Mouse (Mus musculus) brain, embryonic 14.5 days (tissue): ENCODE data around the gene Tasp1. TPM values are rescaled to one million over a fixed set of nuclear protein-coding genes. Genes with fewer than 3 reads are reported as not detected.
"Not testable (repeated sequence)": the region's sequence is repeated elsewhere in the genome, so short reads cannot be mapped to it uniquely, and the experiment has no call there.

ENCODE experiments used
- DNase-seq: peaks from one replicate; pipeline ENCODE4 v3.0.0-alpha.2; 2011; ENCODE audit warnings: low read depth
- CTCF ChIP-seq: fragments of 200-500 bp; IDR thresholded peaks from 2 replicates; pipeline ENCODE4 v1.5.1; 2012; ENCODE audit warnings: inconsistent platforms, mild to moderate bottlenecking, moderate library complexity, borderline replicate concordance; ENCODE audit not compliant: insufficient read depth, insufficient read length; ENCODE audit errors: extremely low read depth
- POLR2A ChIP-seq: fragments of 200-500 bp; IDR thresholded peaks from 2 replicates; pipeline ENCODE4 v1.6.1; 2012; ENCODE audit warnings: mild to moderate bottlenecking, inconsistent platforms, borderline replicate concordance; ENCODE audit not compliant: poor library complexity, insufficient read depth, insufficient read length, severe bottlenecking; ENCODE audit errors: extremely low read depth
- polyA plus RNA-seq: library from polyadenylated mRNA; depleted of rRNA; stranded (reverse); fragments of >200 nt; gene quantifications from 2 replicates; pipeline ENCODE4 v1.2.3, GENCODE M21; 2012

Gene Tasp1
- polyA plus RNA-seq, 1 experiment: 9.2 TPM

DNA sequence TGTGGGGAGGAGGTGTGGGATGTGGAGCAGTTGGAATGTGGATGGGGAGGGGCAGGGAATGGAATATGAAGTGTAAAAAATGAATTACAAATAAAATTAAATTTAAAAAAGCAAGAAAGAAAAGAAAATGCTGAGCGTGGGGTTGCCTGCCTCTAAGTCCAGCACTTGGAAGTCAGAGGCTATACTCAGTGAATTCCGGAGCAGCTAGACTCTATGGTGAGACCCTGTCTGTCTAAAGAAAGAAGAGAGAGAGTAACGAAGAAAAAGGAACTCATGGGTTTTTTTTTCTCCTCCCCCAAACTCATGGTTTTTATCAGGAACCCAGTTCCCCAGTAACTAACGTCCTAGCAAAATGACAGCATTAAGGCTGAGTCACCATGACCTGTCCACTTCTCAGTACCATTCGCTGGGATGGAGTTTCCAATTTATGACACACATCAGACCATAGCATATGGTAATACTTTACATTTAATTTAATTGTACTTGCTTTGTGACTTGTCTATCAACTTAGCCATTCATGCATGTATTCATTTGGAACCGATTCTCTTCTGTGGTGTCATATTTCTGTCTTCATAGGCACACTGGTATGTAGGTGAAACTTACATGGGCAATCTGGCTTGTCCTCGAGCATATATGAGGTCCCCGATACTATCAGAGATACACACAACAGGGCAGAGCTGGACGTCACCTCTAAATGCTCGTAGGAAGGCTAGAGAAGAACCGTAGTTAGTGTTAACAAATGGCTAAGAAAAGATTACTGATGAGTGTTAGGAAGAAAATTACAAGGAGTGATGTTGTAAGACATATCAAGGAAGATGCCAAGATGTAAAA lies 14.4 kb upstream of the Tasp1 start:
- TF ChIP-seq POLR2A (no peak), CTCF (no peak)
- no peak for DNase-seq

DNA sequence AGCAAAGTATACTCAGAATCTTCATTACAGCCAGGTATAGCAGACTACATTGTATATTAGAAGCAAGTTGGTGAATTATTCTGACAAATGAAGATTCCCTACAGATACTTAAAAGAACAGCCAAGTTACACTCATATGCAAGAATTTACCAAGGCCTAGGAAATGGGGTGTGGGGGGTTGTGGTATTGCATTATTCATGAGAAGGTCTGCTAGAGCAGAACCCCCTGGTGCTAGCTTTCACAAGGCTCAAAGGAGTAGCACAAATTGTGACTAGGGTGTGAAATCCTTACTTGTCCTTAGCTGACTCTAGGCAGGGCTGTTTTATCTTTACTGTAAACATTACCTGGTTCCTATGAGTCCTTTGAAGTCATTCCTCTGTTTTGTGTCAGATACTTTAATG lies 12.7 kb upstream of the Tasp1 start:
- not testable (repeated sequence) for DNase-seq

DNA sequence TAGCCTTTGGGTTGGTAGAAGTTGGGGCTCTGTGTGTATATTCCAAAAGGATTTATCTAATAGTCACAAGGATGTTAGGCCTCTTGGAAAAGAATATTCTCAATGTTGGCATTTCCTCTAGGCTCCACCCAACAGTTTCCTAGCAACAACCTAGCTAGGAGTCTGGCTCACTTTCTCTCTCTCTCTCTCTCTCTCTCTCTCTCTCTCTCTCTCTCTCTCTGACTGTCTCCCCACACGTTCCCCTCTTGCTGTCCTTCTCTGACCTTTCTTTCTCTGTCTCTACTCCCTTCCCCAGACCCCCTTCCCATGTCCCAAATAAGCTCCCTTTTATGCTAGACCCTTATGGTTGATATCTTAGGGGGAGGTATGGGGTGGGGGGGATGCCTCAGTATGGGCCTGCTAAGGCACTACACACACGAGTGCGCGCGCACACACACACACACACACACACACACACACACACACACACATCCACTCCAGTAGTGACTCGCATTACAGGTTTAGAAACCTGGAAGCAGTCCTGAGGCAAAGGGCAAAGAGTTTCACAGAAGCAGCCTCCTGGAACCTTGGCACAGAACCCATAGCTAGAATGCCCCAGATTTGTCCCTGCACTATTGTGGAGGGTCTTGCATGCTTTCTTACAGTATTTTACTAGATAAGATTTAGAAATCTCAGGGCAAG lies 12.1 kb upstream of the Tasp1 start:
- DNase-seq: no peak
- TF ChIP-seq POLR2A (no peak), CTCF (no peak)

DNA sequence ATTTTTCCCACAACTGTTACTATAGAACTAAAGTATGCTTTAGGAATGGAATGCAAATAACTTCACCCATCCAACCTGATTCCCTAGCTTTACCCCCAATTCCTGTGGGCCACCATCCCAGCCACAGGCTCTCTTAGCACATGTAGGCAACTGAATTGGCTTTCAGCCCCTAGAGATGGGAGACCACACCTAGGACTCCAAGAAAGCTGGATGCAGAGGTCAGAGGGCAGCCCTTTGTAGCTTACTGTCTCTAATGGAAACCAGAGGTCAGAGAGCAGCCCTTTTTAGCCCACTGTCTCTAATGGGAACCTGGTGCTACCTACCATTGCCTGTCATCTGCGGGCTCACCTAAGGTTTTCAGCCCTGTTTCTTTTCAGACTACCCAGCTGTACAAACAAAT lies 10.9 kb upstream of the Tasp1 start:
- TF ChIP-seq CTCF (no peak), POLR2A (no peak)

DNA sequence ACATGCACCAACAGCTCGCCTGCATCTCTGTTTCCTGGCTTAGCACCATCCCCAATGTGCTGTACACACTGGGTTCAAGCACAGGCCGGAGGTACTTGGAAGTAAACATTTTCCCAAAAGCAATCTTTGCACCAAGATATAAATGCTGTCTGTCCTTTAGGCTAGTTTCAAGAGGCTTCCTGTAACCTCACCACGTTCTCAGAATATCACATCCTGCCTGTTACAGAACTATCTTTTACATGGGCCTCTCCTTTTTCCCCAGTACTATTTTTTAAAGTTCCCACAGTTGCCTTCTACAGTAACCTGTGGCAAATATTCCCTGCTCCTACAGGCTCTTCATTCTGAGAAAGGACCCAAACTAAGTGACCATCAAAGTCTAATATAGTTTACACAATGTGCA lies 8.5 kb upstream of the Tasp1 start:
- TF ChIP-seq POLR2A (no peak), CTCF (no peak)
- DNase-seq: no peak

More for the DNA sequence above, 10.9 kb upstream of the Tasp1 start:
- no peak for DNase-seq

DNA sequence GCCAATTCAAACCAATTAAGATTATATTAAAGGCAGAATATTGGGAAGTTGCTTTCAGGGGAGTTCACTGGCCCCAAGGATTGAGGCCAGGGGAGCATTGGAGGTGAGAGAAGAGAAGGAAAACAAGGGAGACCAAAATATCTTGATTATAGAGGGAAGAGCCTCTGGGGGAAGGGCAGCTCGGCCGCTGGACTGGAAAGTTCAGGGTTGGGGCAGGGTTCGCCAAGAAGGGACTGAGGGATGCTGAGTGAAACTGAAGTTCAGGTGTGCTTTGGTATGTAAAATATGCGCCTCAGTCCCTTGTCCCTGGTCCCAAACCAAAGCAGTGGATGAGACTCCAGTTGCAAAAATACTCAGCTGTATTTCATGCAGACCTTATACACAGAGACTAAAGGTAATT lies 911 bp upstream of the Tasp1 start:
- DNase-seq: no peak

DNA sequence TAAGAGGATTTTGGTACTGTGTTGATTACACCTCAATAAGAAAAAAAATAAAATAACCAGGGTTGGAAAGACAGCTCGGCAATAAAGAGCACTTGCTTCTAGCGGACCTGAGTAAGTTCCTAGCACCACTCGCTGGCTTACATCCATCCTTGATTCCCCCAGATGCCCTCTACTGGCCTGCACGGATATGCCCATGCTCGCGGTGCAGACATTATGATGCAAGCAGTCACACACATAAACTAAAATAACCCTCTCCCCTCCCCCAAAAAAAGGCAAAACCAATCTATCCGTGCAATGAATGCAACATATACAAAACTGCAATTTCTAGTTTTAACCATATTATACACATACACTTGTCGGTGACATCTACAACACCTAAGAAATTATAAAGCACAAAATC lies 929 bp downstream of the Tasp1 start:
- TF ChIP-seq CTCF (0 out of 2 replicates have a peak, but pooled peaks have one; percentile 18), POLR2A (no peak)
- DNase-seq: peak; percentile 13

More for the DNA sequence above, 911 bp upstream of the Tasp1 start:
- TF ChIP-seq CTCF (no peak), POLR2A (no peak)

DNA sequence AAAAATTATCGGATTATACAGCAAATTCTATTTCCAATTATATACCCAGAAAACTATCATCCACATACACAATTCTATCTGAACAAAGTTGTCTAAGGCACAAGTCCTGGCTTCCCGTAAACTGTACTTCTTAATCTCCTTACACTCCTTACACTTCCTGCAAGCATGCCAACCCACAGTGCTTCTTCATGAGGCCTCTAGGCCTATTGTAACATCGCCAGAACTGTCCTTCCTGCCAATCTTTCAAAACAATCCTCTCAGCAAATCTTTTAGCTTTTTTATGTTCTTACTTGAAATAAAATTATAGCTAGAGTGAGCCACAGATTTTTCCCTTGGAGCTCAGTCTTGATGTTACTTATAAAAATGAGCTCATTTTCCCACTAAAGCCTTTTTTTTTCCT lies 5.1 kb downstream of the Tasp1 start:
- DNase-seq: no peak
- TF ChIP-seq POLR2A: no peak
- TF ChIP-seq CTCF: no peak

DNA sequence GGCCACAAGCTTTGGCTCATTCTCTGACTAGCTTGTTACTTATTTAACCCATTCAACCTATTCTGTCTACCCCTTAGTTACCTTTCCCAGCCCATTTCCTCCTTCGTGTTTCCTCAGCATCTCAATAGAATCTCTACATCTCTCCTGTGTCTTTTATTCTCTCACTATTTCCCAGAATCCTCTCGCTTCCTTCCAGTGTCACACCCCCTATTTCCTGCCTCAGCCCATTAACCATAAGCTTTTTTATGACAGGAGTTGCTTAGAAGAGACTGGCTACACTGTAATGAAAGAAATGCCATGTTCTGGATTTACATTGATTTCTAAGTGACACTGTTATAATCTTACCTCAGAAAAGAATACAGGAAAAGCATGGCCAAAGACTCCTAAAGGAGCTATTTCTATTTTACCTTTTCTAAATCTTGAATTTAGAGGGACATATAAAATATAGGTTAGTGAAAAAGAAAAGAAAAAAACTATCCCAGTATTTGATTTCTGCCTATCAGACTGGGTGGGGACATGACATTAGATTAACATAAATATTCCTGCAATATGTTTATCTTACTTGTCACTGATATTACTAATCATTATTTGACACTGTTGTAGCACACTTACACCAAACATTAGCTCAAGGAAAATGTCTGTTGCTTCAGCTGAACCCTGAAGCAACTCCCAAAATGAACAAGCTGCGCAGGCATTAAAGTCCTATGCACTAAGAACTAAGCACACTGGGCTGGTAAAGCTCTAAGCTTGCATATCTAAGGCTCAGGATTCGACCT lies 6.3 kb downstream of the Tasp1 start:
- TF ChIP-seq CTCF: no peak
- TF ChIP-seq POLR2A: no peak
- no peak for DNase-seq

DNA sequence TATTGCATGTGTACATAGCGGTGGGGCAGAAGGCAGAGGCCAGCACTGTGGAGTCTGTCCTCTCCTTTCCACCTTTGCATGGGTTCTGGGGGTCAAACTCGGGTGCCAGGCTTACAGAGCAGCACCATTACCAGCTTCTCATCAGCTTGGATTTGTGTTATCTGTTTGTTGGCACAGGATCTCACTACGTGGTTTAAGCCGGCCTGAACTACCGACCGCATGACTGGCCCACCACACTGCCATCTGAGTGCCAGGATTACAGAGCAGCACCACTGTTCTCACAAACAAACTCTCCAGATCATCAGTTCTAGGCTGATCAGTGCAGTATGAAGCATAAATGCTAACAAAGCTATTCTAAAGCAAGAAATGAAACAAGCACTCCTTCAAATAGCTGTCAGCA lies 8.5 kb downstream of the Tasp1 start:
- TF ChIP-seq CTCF (no peak), POLR2A (no peak)
- no peak for DNase-seq

DNA sequence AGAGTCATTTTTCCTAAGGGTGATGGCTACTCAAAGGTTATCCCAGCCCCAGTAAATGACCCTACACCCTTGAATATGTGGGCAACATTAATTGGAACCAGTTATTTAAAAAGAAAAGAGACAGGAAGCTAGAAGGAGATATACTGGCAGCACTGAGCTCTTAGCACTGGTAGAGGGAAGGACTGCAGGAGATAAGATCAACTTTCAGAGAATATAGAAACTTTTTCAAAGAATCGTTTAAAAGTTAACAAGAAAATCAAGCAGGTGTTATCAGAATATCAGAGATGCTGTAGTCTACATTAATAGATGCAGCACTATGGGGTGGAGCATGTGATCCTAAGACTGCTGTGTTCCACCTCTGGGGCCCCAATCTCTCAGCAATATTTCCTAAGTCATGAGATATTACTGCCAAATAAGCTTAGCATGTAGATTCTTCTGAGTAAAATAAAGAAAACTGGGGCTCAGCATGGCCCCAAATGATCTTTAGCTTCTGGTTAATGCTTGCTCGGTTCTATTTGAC lies 14.9 kb downstream of the Tasp1 start:
- DNase-seq: no peak
- no peak for TF ChIP-seq POLR2A
- no peak for TF ChIP-seq CTCF
